Mouse (Mus musculus): ENCODE measurements around the gene Ear2.
"Not testable (repeated sequence)": the region's sequence is repeated elsewhere in the genome, so short reads cannot be mapped to it uniquely, and the experiment has no call there.

Ear2 gene

GRCm38 (mm10) chr14:44102354-44102753, at the start of gene Ear2:
Ear2 (plus strand) TSS chr14:44102654.
- not testable (repeated sequence) for DNase-seq (ENCODE audit: low spot score)

- peak; percentile 24 for DNase-seq (ENCODE audit: low spot score)
Measured at GRCm38 (mm10) chr14:44067879-44068278, 34.6 kb upstream of the Ear2 start.

GRCm38 (mm10) chr14:44070595-44070994, 31.9 kb upstream of the Ear2 start:
- DNase-seq (ENCODE audit: low spot score): not testable (repeated sequence)

GRCm38 (mm10) chr14:44077785-44078341, 24.6 kb upstream of the Ear2 start:
- peak; percentile 58 for DNase-seq (ENCODE audit: low spot score)

- not testable (repeated sequence) for DNase-seq (ENCODE audit: low spot score)
Measured at GRCm38 (mm10) chr14:44086588-44086987, 15.9 kb upstream of the Ear2 start.

GRCm38 (mm10) chr14:44087535-44087934, 14.9 kb upstream of the Ear2 start:
- not testable (repeated sequence) for DNase-seq (ENCODE audit: low spot score)

- not testable (repeated sequence) for DNase-seq (ENCODE audit: low spot score)
Measured at GRCm38 (mm10) chr14:44091524-44091923, 10.9 kb upstream of the Ear2 start.

- peak; percentile 44 for DNase-seq (ENCODE audit: low spot score)
Measured at GRCm38 (mm10) chr14:44094445-44094844, 8.0 kb upstream of the Ear2 start.

- DNase-seq (ENCODE audit: low spot score): not testable (repeated sequence)
Measured at GRCm38 (mm10) chr14:44100030-44100429, 2.4 kb upstream of the Ear2 start.

GRCm38 (mm10) chr14:44110981-44111380, 8.5 kb downstream of the Ear2 start:
- DNase-seq (ENCODE audit: low spot score): no peak

GRCm38 (mm10) chr14:44123551-44123950, 21.1 kb downstream of the Ear2 start, which contains the start of gene Gm3327:
Gm3327 (plus strand) TSS chr14:44123851.
- DNase-seq (ENCODE audit: low spot score): not testable (repeated sequence)

Measured in yolk sac, embryonic 10.5 days (tissue).